Mouse (Mus musculus) embryo, embryonic 10.5 days (tissue): ENCODE measurements around the gene Gm10100.
"Not testable (repeated sequence)": the region's sequence is repeated elsewhere in the genome, so short reads cannot be mapped to it uniquely, and the experiment has no call there.

Experiments used
- DNase-seq: peaks from one replicate; pipeline ENCODE4 v3.0.0-alpha.2; 2015; ENCODE audit warnings: low spot score

Gene Gm10100

DNA sequence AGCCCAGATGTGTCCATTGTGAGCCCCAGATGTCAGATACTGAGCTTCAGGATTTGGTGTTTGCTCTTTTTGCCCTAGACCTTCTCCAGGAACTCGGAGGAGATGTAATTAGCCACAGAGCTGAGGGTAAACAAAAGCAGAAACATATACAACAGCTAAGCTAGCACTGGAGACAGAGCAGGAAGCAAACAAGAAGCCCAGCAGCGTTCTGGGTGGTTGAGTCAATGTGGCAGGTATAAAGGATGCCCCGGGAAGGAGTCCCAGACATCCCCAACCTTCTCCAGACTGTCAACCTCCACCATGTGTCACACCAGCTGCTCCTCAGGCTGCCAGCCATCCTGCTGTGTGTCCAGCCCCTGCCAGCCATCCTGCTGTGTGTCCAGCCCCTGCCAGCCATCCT is at the start of gene Gm10100:
Gm10100 (plus strand) TSS at position 301 of the 400 bp plus-strand sequence.
- DNase-seq = no peak

DNA sequence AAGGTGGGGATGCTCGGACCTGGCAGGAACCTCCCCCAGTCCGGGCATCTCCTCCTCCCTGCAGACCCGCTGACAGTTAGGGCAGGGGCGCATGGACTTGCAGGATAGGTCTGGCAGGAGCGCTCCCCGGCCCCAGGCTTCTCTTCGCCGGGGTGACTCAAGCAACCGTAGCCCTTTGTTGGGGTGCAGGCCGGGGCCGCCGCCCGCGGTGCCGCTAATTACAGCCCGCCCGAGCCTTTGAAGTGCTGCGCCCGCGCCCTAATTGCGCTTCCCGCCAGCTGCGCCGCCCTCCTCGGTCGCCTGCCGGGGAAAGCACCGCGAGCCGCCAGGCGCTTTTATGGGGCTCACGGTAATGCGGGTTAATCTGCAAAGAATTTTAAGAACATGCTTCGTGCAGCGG is 48.7 kb upstream of the Gm10100 start:
- DNase-seq = no peak

DNA sequence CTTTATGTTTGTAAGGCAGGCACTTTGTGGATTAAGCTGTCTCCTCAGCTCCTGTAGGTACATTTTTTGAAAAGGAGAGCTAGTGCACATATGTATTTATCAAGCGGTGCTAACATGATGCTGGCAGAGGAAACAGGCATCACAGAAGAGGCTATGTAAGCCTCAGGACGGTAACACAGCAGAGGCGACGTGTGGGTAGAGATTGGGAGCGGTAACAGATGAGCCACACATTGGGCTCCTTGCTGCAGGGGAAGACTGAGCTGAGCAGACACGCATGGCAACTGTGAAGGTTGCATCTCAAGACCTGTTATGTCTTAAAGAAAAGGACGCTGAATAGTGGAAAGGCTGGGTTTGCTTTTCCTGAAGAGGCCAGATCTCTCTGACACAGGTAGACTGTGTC is 43.3 kb upstream of the Gm10100 start:
- DNase-seq = no peak

- DNase-seq = peak; percentile 50
Measured at GRCm38 (mm10) chr10:77684181-77684580, 42.1 kb upstream of the Gm10100 start.

GRCm38 (mm10) chr10:77685895-77686664 is 40.2 kb upstream of the Gm10100 start, which contains the start of gene Tspear:
Tspear (plus strand) TSS chr10:77686569.
- DNase-seq = no peak

DNA sequence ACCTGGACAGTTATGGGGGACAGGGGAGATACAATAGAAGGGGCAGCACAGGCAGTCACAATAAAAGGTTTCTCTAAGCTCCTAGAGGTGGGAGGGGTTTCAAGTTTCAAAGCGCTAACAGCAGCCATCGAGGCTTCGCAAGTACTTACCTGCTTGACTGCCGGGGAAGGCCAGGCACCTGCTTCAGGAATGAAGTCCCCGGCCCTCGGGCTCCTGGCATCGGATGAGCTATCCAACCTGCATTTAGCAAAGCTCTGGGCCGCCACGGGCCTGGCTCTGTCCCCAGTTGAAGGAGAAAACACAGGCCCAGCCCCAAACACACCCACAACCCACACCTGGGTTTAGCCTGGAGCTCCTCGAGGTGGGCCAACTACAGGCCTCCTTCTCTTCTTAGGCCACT is 39.3 kb upstream of the Gm10100 start:
- no peak for DNase-seq

- not testable (repeated sequence) for DNase-seq
Measured at GRCm38 (mm10) chr10:77690356-77690807, 35.9 kb upstream of the Gm10100 start, which contains the start of gene Gm19402. Gm19402 (minus strand) TSS chr10:77690757.

- no peak for DNase-seq
Measured at GRCm38 (mm10) chr10:77697133-77697532, 29.2 kb upstream of the Gm10100 start, which contains the start of gene Gm9508. Gm9508 (minus strand) TSS chr10:77697233.

- DNase-seq = no peak
Measured at GRCm38 (mm10) chr10:77706326-77706725, 20.0 kb upstream of the Gm10100 start, which contains the start of gene Gm10272. Gm10272 (plus strand) TSS chr10:77706626.

DNA sequence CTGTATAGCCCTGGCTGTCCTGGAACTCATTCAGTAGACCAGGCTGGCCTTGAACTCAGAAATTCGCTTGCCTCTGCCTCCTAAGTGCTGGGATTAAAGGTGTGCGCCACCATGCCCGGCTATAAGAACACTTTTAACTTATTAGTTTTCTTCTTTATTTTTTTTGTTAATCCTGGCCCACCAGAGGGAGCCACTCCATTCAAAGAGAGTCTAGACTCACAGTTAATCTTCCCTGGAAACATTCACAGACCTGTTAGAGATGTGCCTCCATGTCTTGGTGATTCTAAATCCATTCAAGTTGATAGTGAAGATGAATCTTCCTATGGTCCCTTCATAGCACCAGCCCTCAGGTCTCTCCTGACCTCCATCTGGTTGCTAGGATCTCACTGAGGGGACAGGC is 16.5 kb upstream of the Gm10100 start:
- no peak for DNase-seq

DNA sequence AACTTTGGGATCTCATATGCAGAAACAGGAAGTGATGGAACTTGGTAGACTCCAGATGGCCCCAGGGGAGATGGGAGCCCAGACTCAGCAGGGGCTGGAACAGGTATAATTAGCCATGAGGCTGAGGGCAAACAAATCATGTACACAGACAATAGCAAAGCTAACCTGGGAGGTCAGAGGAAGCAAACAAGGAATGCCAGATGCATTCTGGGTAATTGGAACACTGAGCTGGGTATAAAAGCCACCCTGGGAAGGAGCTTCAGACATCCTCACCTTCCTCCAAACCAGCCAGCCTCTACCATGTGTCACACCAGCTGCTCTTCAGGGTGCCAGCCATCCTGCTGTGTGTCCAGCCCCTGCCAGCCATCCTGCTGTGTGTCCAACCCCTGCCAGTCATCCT is 15.1 kb upstream of the Gm10100 start, which contains the start of gene Gm10024:
Gm10024 (plus strand) TSS at position 301 of the 400 bp plus-strand sequence.
- not testable (repeated sequence) for DNase-seq

GRCm38 (mm10) chr10:77713734-77714133 is 12.6 kb upstream of the Gm10100 start:
- DNase-seq = no peak

GRCm38 (mm10) chr10:77715507-77715906 is 10.8 kb upstream of the Gm10100 start, which contains the start of gene Gm10142:
Gm10142 (plus strand) TSS chr10:77715807.
- DNase-seq = no peak

DNA sequence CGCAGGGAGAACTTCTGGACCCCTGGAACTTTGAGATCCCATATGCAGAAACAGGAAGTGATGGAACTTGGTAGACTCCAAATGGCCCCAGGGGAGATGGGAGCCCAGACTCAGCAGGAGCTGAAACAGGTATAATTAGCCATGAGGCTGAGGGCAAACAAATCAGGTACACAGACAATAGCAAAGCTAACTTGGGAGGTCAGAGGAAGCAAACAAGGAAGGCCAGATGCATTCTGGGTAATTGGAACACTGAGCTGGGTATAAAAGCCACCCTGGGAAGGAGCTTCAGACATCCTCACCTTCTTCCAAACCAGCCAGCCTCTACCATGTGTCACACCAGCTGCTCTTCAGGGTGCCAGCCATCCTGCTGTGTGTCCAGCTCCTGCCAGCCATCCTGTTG is 6.0 kb upstream of the Gm10100 start, which contains the start of gene Krtap12-1:
Krtap12-1 (plus strand) TSS at position 301 of the 400 bp plus-strand sequence.
- not testable (repeated sequence) for DNase-seq

DNA sequence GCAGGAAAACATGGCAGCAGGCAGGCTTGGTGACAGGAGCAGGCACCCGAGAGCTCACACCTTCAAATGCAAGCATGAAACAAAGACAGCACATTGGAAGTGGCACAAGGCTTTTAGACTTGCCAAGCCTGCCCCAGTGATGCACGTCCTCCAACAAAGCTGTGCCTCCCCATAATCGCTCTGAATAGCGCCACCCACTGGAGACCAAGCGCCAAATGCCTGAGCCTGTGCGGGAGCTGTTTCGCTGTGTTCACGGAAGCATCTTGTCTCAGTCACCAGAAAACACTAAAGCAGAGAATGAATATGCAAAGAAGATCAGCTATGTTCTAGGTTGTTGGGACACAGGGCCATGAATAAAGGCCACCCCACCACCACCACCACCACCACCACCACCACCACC is 1.4 kb upstream of the Gm10100 start:
- DNase-seq = no peak

DNA sequence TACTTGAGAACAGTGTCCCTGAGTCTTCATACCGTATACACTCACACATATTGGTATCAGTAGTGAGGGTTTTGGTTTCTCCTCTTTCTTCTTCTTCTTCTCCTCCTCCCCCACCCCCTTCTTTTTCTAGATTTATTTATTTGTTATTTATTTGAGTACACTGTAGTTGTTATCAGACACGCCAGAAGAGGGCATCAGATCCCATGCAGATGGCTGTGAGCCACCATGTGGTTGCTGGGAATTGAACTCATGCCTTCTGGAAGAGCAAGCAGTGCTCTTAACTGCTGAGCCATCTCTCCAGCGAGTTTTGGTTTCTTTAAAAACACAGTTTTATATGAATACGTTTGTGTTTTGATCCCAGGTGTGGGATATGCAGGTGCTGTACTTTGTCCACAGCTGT is 2.0 kb downstream of the Gm10100 start:
- no peak for DNase-seq

GRCm38 (mm10) chr10:77729241-77729640 is 3.0 kb downstream of the Gm10100 start:
- DNase-seq = peak; percentile 30

- DNase-seq = no peak
Measured at GRCm38 (mm10) chr10:77735928-77736327, 9.6 kb downstream of the Gm10100 start.

DNA sequence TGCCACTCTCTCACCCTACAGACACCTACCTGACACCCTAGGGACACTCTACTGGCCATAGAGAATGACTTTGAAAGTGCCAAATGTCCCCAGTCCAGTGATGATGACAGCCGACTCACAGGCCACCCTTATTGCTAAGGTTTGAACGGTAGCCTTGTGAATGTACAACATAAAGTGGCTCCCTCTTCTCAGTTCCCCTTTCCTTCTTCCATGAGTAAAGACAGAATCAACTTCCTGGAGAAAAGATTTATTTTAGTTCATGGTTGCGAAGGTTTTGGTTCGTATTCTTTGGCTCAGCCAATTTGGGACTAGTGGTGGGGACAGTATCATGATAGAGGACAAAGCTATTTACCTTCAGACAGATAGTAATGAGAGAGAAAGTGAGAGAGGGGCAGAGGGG is 12.6 kb downstream of the Gm10100 start:
- DNase-seq = no peak

DNA sequence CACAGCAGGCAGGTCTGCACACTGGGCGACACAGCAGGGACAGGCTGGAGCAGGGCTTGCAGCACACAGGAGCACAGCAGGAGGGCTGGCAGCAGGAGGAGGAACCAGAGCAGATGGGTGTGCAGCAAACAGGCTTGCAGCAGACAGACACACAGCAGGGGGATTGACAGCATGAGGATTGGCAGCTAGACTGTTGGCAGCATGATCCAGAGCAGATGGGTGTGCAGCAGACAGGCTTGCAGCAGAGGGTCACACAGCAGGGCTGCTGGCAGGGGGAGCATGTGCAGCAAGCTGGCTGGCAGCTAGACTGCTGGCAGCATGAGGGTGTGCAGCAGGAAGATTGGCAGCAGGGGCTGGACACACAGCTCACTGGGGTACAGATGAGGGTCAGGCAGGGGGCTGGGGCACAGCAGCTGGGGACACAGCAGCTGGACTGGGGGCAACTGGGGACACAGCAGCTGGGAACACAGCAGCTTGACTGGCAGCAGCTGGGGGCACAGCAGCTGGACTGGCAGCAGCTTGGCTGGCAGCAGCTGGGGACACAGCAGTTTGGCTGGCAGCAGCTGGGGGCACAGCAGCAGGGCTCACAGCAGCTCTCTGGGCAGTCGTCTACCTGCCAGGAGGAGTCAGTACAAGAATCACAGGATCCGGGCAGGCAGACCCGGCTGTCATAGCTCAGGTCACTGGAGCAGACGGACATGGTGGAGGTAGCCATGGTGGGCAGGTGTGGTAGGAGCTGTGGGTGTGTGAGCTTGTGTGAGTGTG is 15.8 kb downstream of the Gm10100 start, which contains the start of gene Gm18596:
Gm18596 (minus strand) TSS at position 715 of the 765 bp plus-strand sequence.
- DNase-seq = not testable (repeated sequence)

DNA sequence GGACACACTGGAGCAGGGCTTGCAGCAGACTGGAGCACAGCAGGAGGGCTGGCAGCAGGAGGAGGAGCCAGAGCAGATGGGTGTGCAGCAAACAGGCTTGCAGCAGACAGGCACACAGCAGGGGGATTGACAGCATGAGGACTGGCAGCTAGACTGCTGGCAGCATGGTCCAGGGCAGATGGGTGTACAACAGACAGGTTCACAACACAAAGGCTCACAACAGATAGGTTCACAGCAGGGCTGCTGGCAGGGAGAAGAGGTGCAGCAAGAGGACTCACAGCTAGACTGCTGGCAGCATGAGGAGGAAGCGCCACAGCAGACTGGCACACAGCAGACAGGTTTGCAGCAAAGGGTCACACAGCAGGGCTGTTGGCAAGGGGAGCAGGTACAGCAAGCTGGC is 24.4 kb downstream of the Gm10100 start:
- not testable (repeated sequence) for DNase-seq

DNA sequence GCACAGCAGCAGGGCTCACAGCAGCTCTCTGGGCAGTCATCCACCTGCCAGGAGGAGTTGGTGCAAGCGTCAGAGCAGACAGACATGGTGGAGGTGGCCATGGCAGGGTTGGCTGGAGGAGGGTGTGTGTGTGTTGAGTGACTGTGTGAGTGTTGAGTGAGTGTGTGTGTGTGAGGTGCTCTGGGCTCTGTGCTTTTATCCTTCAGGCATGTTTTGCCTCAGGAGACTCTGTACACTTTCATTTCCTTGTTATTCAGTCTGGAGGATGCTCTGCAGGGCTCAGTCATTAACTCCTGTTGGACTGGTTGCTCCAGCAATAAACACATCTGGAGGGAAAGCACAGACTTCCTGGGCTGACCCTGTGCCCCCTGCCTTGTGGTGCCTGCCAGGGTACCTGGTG is 25.0 kb downstream of the Gm10100 start, which contains the start of gene Gm9736:
Gm9736 (minus strand) TSS at position 101 of the 400 bp plus-strand sequence.
- DNase-seq = not testable (repeated sequence)
